ENCODE assay signal across 8 mouse cellular contexts in genomic region chr8:13287692-13288623, GRCm38 (mm10). TPM values are rescaled to one million over a fixed set of nuclear protein-coding genes. Genes with fewer than 3 reads are reported as not detected.
DNase-seq lines count a peak whose midpoint lies in the region; ATAC-seq lines count a peak whose summit lies in the region.

Dcun1d2 (minus strand) TSS chr8:13288131.
Tmco3 (plus strand) TSS chr8:13288190.

- intact Hi-C loops in gastrocnemius, postnatal 14 days (cut with DNase I; ENCODE audit: low total_unique reads), result no loop called here
- intact Hi-C loops in left cerebral cortex, postnatal 10 days (cut with DNase I), result no loop called here

- DNase-seq in adrenal gland, adult (ENCODE audit: inconsistent age in 2 of 2, low spot score in 1 of 2), result peak; percentile 97 to 99
- DNase-seq in embryo, embryonic 10.5 days (ENCODE audit: low spot score), result peak; percentile 96
- DNase-seq in gastrocnemius, postnatal 14 days, result peak; percentile 96
- DNase-seq in left cerebral cortex, postnatal 10 days (ENCODE audit: extremely low spot score in 1 of 2, low spot score in 2 of 2), result peak; percentile 89 to 97
- DNase-seq in right cerebral cortex, postnatal 25 days, result peak; percentile 97
- DNase-seq in urinary bladder, postnatal 4 days (ENCODE audit: low spot score in 2 of 2), result peak; percentile 91

- ATAC-seq in inflammation-experienced regulatory T-cells, adult 6 months, result peak; percentile 87
- ATAC-seq in megakaryocyte-erythroid progenitor cell, adult 5-6 weeks (replicated peaks; ENCODE audit: low FRiP score, low TSS enrichment, poor library complexity, severe bottlenecking), result peak; percentile 80

RNA-seq across cellular contexts. Expression of gene Dcun1d2, which starts in this region (rescaled TPM):
- 10 to 100 TPM; 45.6 to 46.1 TPM for total RNA-seq in gastrocnemius, postnatal 14 days (2021)
- polyA plus RNA-seq in inflammation-experienced regulatory T-cells, adult 6 months (2017; shearing (Covaris generic)), result 10 to 100 TPM; 16.0 to 25.2 (median 22.4) TPM
- total RNA-seq in left cerebral cortex, postnatal 10 days (2021), result 10 to 100 TPM; 24.7 to 26.9 TPM
- 19.3 and 20.2 TPM in 2 replicates for total RNA-seq in megakaryocyte-erythroid progenitor cell, adult 5-6 weeks (2014; fragmentation: Nextera tagmentation)
- total RNA-seq in megakaryocyte-erythroid progenitor cell, adult 5-6 weeks (2017), result 19.0 and 23.1 TPM in 2 replicates

RNA-seq across cellular contexts. Expression of gene Tmco3, which starts in this region (rescaled TPM):
- total RNA-seq in gastrocnemius, postnatal 14 days (2021), result 10 to 100 TPM; 12.7 to 13.3 TPM
- 10 to 100 TPM; 24.1 to 28.8 (median 26.7) TPM for polyA plus RNA-seq in inflammation-experienced regulatory T-cells, adult 6 months (2017; shearing (Covaris generic))
- total RNA-seq in left cerebral cortex, postnatal 10 days (2021), result 10 to 100 TPM; 43.2 to 45.2 TPM
- 12.7 and 14.0 TPM in 2 replicates for total RNA-seq in megakaryocyte-erythroid progenitor cell, adult 5-6 weeks (2014; fragmentation: Nextera tagmentation)
- 4.2 and 8.1 TPM in 2 replicates for total RNA-seq in megakaryocyte-erythroid progenitor cell, adult 5-6 weeks (2017)

Comparison
In these comparisons a context has a peak if more than half of its experiments do, and no peak if none do; other contexts are left out.
1. Peak in every context shown above with its lines: DNase-seq and ATAC-seq.